Mouse (Mus musculus): ENCODE measurements around the gene Proser3. TPM values are rescaled to one million over a fixed set of nuclear protein-coding genes. Genes with fewer than 3 reads are reported as not detected.

Proser3 gene
- polyA plus RNA-seq, 1 experiment from 2014 or later, result 5.2 TPM

DNA sequence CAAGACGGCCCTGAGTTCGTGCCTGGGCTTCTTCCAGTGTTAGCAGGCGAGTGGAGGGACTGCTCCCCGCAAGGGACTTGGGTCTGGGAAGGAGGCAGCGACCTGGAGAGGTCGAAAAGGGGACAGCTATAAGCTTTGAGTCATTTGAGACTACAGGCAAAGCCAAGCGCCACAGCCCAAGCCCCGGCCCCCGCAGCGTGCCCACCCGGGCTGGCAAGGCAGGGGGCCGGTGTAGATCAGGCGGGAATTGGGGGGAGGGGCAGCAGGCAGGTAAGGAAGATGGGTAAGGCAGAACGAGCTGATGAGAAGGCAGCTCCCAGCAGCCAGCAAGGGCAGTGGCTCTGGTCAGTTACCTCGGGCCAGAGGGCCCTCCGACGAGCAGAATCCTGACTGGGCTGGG, 25.7 kb downstream of the Proser3 start:
- H3K9me3 ChIP-seq (replicated peaks; ENCODE audit: low read length), result no peaks in the 10 kb centered on the region
- H3K4me2 ChIP-seq (ENCODE audit: low read length), result peak overlapping the region; percentile 36
- TF ChIP-seq CTCF (IDR thresholded peaks at IDR 0.05; ENCODE audit: low read depth), result no peak
- WGBS, result 18% methylated on average over 17 of the region's 17 CpGs
- H3K27ac ChIP-seq, result peak overlapping the region; percentile 51; the same call in 1 of the 2 replicates
- ATAC-seq (replicated peaks; ENCODE audit: low FRiP score, low read depth), result 0 out of 2 replicates have a peak, but pooled peaks have one; percentile 11
- no peaks in the 10 kb centered on the region for H3K27me3 ChIP-seq (ENCODE audit: insufficient read depth, low read length)
- H3K4me3 ChIP-seq (replicated peaks; ENCODE audit: low read depth, low read length), result no peak overlapping the region
- DNase-seq (ENCODE audit: low spot score), result no peak
- H3K4me1 ChIP-seq (replicated peaks; ENCODE audit: insufficient read depth, low read length), result peaks cover 15% of the 10 kb centered on the region; the same call in 1 of the 2 replicates
- H3K9ac ChIP-seq (ENCODE audit: low read depth, low read length), result peak overlapping the region; percentile 46; the same call in 1 of the 2 replicates
- peaks cover 36% of the 10 kb centered on the region for H3K36me3 ChIP-seq (ENCODE audit: insufficient read depth, low read length)

GRCm38 (mm10) chr7:30525954-30526353, 26.1 kb downstream of the Proser3 start:
- Histone ChIP-seq H3K4me2 (ENCODE audit: low read length) (peak overlapping the region; percentile 36), H3K4me3 (replicated peaks; ENCODE audit: low read depth, low read length) (no peak overlapping the region), H3K4me1 (replicated peaks; ENCODE audit: insufficient read depth, low read length) (peaks cover 15% of the 10 kb centered on the region; the same call in 1 of the 2 replicates), H3K27ac (peak overlapping the region; percentile 51; the same call in 1 of the 2 replicates), H3K9ac (ENCODE audit: low read depth, low read length) (peak overlapping the region; percentile 46; the same call in 1 of the 2 replicates), H3K36me3 (ENCODE audit: insufficient read depth, low read length) (peaks cover 36% of the 10 kb centered on the region), H3K27me3 (ENCODE audit: insufficient read depth, low read length) (no peaks in the 10 kb centered on the region), H3K9me3 (replicated peaks; ENCODE audit: low read length) (no peaks in the 10 kb centered on the region)
- WGBS, result 20% methylated on average over 10 of the region's 10 CpGs
- TF ChIP-seq CTCF (IDR thresholded peaks at IDR 0.05; ENCODE audit: low read depth), result no peak
- DNase-seq (ENCODE audit: low spot score) (peak; percentile 56), ATAC-seq (replicated peaks; ENCODE audit: low FRiP score, low read depth) (peak; percentile 27; the same call in 1 of the 2 replicates)

DNA sequence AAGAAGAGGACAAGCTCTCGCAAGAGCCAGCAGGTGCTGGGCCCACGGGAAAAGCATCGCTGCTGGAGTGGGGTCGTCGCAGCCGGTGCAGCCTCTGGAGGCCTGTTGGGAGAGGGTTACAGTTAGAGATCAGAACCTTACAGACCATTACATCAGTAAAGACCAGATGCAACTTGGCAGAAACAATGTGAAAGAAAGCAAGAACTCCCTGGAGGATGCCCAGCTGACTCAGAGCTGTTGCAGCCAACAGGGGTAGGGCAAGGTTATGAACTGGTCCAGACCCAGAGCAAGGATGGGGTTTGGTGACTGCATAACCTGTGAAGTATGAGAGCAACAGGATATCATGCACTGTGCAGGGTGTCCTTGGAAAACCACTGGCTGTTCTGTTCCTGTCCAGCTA, 27.6 kb downstream of the Proser3 start:
- no peak for TF ChIP-seq CTCF (IDR thresholded peaks at IDR 0.05; ENCODE audit: low read depth)
- Histone ChIP-seq H3K27ac (no peak overlapping the region), H3K9me3 (replicated peaks; ENCODE audit: low read length) (no peaks in the 10 kb centered on the region), H3K36me3 (ENCODE audit: insufficient read depth, low read length) (peaks cover 29% of the 10 kb centered on the region), H3K9ac (ENCODE audit: low read depth, low read length) (no peak overlapping the region), H3K4me1 (replicated peaks; ENCODE audit: insufficient read depth, low read length) (peaks cover 16% of the 10 kb centered on the region; the same call in 1 of the 2 replicates), H3K4me3 (replicated peaks; ENCODE audit: low read depth, low read length) (no peak overlapping the region), H3K4me2 (ENCODE audit: low read length) (no peak overlapping the region), H3K27me3 (ENCODE audit: insufficient read depth, low read length) (no peaks in the 10 kb centered on the region)
- no peak for ATAC-seq (replicated peaks; ENCODE audit: low FRiP score, low read depth)
- no peak for DNase-seq (ENCODE audit: low spot score)
- WGBS, result 84% methylated on average over 6 of the region's 6 CpGs

DNA sequence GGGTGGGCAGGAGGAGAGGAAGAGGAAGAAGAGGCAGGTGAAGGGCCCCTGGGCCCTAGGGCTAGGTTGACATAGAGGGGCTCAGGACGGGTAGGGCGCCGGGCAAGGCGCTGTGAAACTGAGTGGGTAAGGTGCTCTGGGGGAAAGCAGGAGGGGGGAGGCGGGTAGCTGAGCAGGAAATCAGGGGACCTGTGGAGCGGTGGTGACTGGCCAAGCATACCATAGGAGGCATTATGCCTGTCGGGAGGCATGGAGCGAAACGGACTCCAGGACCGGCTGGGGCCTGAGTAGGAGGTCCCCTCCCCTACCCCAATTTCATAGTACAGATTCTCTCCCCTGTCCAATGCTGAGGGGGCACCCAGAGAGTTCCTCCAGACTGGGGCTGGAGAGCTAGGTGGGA, 29.2 kb downstream of the Proser3 start:
- Histone ChIP-seq H3K27me3 (ENCODE audit: insufficient read depth, low read length) (no peaks in the 10 kb centered on the region), H3K27ac (peak overlapping the region; percentile 19; the same call in 1 of the 2 replicates), H3K4me1 (replicated peaks; ENCODE audit: insufficient read depth, low read length) (peaks cover 17% of the 10 kb centered on the region; the same call in 1 of the 2 replicates), H3K4me2 (ENCODE audit: low read length) (no peak overlapping the region), H3K9ac (ENCODE audit: low read depth, low read length) (peak overlapping the region; percentile 35; the same call in 1 of the 2 replicates), H3K9me3 (replicated peaks; ENCODE audit: low read length) (no peaks in the 10 kb centered on the region), H3K36me3 (ENCODE audit: insufficient read depth, low read length) (peaks cover 16% of the 10 kb centered on the region; the same call in 1 of the 2 replicates), H3K4me3 (replicated peaks; ENCODE audit: low read depth, low read length) (no peak overlapping the region)
- DNase-seq (ENCODE audit: low spot score) (no peak), ATAC-seq (replicated peaks; ENCODE audit: low FRiP score, low read depth) (no peak; the same call in 1 of the 2 replicates)
- TF ChIP-seq CTCF (IDR thresholded peaks at IDR 0.05; ENCODE audit: low read depth), result no peak
- 69% methylated on average over 10 of the region's 10 CpGs for WGBS

- no peak overlapping the region for H3K4me2 ChIP-seq (ENCODE audit: low read length)
- H3K4me1 ChIP-seq (replicated peaks; ENCODE audit: insufficient read depth, low read length), result peaks cover 7% of the 10 kb centered on the region; the same call in 1 of the 2 replicates
- no peak for ATAC-seq (replicated peaks; ENCODE audit: low FRiP score, low read depth)
- WGBS, result 70% methylated on average over 5 of the region's 5 CpGs
- H3K4me3 ChIP-seq (replicated peaks; ENCODE audit: low read depth, low read length), result no peak overlapping the region
- TF ChIP-seq CTCF (IDR thresholded peaks at IDR 0.05; ENCODE audit: low read depth), result no peak
- H3K9me3 ChIP-seq (replicated peaks; ENCODE audit: low read length), result no peaks in the 10 kb centered on the region
- H3K27ac ChIP-seq, result no peak overlapping the region
- H3K9ac ChIP-seq (ENCODE audit: low read depth, low read length), result no peak overlapping the region
- H3K36me3 ChIP-seq (ENCODE audit: insufficient read depth, low read length), result peaks cover 14% of the 10 kb centered on the region; the same call in 1 of the 2 replicates
- no peak for DNase-seq (ENCODE audit: low spot score)
- H3K27me3 ChIP-seq (ENCODE audit: insufficient read depth, low read length), result no peaks in the 10 kb centered on the region
These were observed 31.2 kb downstream of the Proser3 start for GRCm38 (mm10) chr7:30520856-30521255.

GRCm38 (mm10) chr7:30520396-30520795, 31.7 kb downstream of the Proser3 start:
- peaks cover 14% of the 10 kb centered on the region; the same call in 1 of the 2 replicates for H3K36me3 ChIP-seq (ENCODE audit: insufficient read depth, low read length)
- H3K4me1 ChIP-seq (replicated peaks; ENCODE audit: insufficient read depth, low read length), result 0 out of 2 replicates have a peak, but pooled peaks cover 7% of the 10 kb centered on the region
- TF ChIP-seq CTCF (IDR thresholded peaks at IDR 0.05; ENCODE audit: low read depth), result no peak
- no peak overlapping the region for H3K4me3 ChIP-seq (replicated peaks; ENCODE audit: low read depth, low read length)
- H3K4me2 ChIP-seq (ENCODE audit: low read length), result no peak overlapping the region
- no peak for DNase-seq (ENCODE audit: low spot score)
- no peaks in the 10 kb centered on the region for H3K27me3 ChIP-seq (ENCODE audit: insufficient read depth, low read length)
- ATAC-seq (replicated peaks; ENCODE audit: low FRiP score, low read depth), result no peak
- WGBS, result 49% methylated on average over 4 of the region's 4 CpGs
- no peak overlapping the region for H3K9ac ChIP-seq (ENCODE audit: low read depth, low read length)
- H3K27ac ChIP-seq, result no peak overlapping the region
- H3K9me3 ChIP-seq (replicated peaks; ENCODE audit: low read length), result no peaks in the 10 kb centered on the region
